Mouse (Mus musculus): ENCODE measurements around the gene Ecm1. TPM values are rescaled to one million over a fixed set of nuclear protein-coding genes. Genes with fewer than 3 reads are reported as not detected.
A peak's percentile ranks its signal among the peaks of the same experiment; 100 is the strongest.
"Not testable (repeated sequence)": the region's sequence is repeated elsewhere in the genome, so short reads cannot be mapped to it uniquely, and the experiment has no call there.

The Ecm1 gene
- polyA plus RNA-seq, 1 experiment from 2014 or later, result 13.3 TPM

DNA sequence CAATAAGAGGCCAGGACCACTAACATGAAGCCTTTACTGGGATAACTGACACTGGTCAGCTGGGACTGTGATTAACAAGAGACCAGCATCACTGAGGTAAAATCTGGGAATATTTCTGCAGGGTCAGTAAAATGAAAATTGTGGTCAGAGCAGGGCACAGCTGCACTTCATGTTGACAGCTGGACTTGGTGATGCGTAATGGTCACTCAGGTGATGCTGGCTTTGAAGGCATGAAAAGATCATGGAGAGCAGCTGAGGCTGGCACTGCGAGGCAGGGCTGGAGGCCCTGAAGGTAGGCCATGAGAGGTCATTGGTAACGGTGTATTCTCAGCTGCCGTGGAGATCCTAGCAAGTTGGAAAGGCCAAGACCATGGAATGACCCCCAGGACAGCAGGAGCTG, 41.1 kb downstream of the Ecm1 start:
- no peak overlapping the region for H3K27ac ChIP-seq (ENCODE audit: low read depth, low read length)
- no peaks in the 10 kb centered on the region for H3K27me3 ChIP-seq (ENCODE audit: control insufficient read depth, insufficient read depth, low read length)
- ATAC-seq (ENCODE audit: low FRiP score), result no peak
- H3K4me2 ChIP-seq (replicated peaks; ENCODE audit: low read depth, low read length), result no peak overlapping the region
- H3K4me3 ChIP-seq (ENCODE audit: low read depth, low read length), result no peak overlapping the region
- no peaks in the 10 kb centered on the region for H3K9me3 ChIP-seq (ENCODE audit: control insufficient read depth, low read length)
- H3K4me1 ChIP-seq (replicated peaks; ENCODE audit: control insufficient read depth, insufficient read depth, low read length), result peaks cover 7% of the 10 kb centered on the region; the same call in 1 of the 2 replicates
- no peaks in the 10 kb centered on the region for H3K36me3 ChIP-seq (ENCODE audit: control insufficient read depth, insufficient read depth, low read length)
- 87% methylated on average over 4 of the region's 4 CpGs for WGBS
- DNase-seq (ENCODE audit: low spot score), result no peak
- H3K9ac ChIP-seq (ENCODE audit: low read depth, low read length), result no peak overlapping the region

DNA sequence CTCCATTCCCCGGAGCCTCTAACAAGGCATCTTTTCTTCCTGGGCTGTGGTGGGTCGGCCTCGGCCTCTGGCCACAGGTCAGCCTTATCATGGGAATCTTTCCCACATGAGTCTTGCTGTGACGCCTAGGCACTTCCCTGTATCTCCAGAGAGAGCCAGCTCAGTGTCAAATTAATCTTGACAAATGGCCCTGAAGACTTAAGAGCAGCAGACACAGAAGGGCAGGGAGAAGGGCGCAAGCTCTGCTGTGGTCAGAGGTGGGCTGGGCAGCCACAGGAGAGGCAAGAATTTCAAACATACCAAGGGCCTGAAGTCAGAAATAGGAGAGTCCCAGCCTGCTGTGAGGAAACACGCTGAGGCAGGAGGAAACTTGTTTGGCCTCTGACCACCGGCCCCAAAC, 43.0 kb downstream of the Ecm1 start:
- ATAC-seq (ENCODE audit: low FRiP score) (no peak), DNase-seq (ENCODE audit: low spot score) (no peak)
- 0 out of 2 replicates have a peak overlapping the region, but pooled peaks have one; percentile 45 for H3K27ac ChIP-seq (ENCODE audit: low read depth, low read length)
- 9% methylated on average over 7 of the region's 7 CpGs for WGBS
- no peaks in the 10 kb centered on the region for H3K27me3 ChIP-seq (ENCODE audit: control insufficient read depth, insufficient read depth, low read length)
- no peaks in the 10 kb centered on the region for H3K9me3 ChIP-seq (ENCODE audit: control insufficient read depth, low read length)
- no peak overlapping the region for H3K4me3 ChIP-seq (ENCODE audit: low read depth, low read length)
- H3K9ac ChIP-seq (ENCODE audit: low read depth, low read length), result no peak overlapping the region
- no peak overlapping the region for H3K4me2 ChIP-seq (replicated peaks; ENCODE audit: low read depth, low read length)
- no peaks in the 10 kb centered on the region for H3K36me3 ChIP-seq (ENCODE audit: control insufficient read depth, insufficient read depth, low read length)
- H3K4me1 ChIP-seq (replicated peaks; ENCODE audit: control insufficient read depth, insufficient read depth, low read length), result peaks cover 3% of the 10 kb centered on the region; the same call in 1 of the 2 replicates

DNA sequence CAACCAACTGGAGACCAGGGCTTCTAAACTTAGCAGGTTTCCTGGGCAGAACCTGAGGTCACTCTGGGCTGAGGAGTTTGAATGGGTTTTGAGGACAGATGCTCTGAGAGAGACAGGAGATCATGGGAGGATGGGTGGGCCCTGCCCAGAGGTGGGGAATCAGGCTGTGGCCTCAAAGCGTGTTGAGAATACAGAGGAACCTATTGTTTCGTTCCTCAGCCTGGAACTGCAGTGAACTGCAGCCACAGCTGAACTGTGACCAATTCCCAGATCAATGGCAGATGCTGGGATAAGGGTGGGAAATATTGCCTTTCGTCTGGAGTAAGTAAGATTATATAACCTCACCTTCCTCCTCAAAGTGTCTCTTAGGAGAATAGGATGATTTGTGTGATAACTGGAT, 43.6 kb downstream of the Ecm1 start:
- Histone ChIP-seq H3K4me1 (replicated peaks; ENCODE audit: control insufficient read depth, insufficient read depth, low read length) (0 out of 2 replicates have a peak, but pooled peaks cover 3% of the 10 kb centered on the region), H3K4me3 (ENCODE audit: low read depth, low read length) (no peak overlapping the region), H3K27me3 (ENCODE audit: control insufficient read depth, insufficient read depth, low read length) (no peaks in the 10 kb centered on the region), H3K9me3 (ENCODE audit: control insufficient read depth, low read length) (no peaks in the 10 kb centered on the region), H3K27ac (ENCODE audit: low read depth, low read length) (peak overlapping the region; percentile 45; the same call in 1 of the 2 replicates), H3K4me2 (replicated peaks; ENCODE audit: low read depth, low read length) (no peak overlapping the region), H3K36me3 (ENCODE audit: control insufficient read depth, insufficient read depth, low read length) (no peaks in the 10 kb centered on the region), H3K9ac (ENCODE audit: low read depth, low read length) (no peak overlapping the region)
- peak; percentile 30 for DNase-seq (ENCODE audit: low spot score)
- 22% methylated on average over 3 of the region's 3 CpGs for WGBS
- no peak for ATAC-seq (ENCODE audit: low FRiP score)

GRCm38 (mm10) chr3:95694808-95695703, 44.3 kb downstream of the Ecm1 start:
- Histone ChIP-seq H3K27ac (ENCODE audit: low read depth, low read length) (no peak overlapping the region), H3K4me1 (replicated peaks; ENCODE audit: control insufficient read depth, insufficient read depth, low read length) (0 out of 2 replicates have a peak, but pooled peaks cover 3% of the 10 kb centered on the region), H3K9me3 (ENCODE audit: control insufficient read depth, low read length) (no peaks in the 10 kb centered on the region), H3K27me3 (ENCODE audit: control insufficient read depth, insufficient read depth, low read length) (no peaks in the 10 kb centered on the region), H3K36me3 (ENCODE audit: control insufficient read depth, insufficient read depth, low read length) (no peaks in the 10 kb centered on the region), H3K4me3 (ENCODE audit: low read depth, low read length) (no peak overlapping the region), H3K9ac (ENCODE audit: low read depth, low read length) (no peak overlapping the region), H3K4me2 (replicated peaks; ENCODE audit: low read depth, low read length) (no peak overlapping the region)
- ATAC-seq (ENCODE audit: low FRiP score) (no peak), DNase-seq (ENCODE audit: low spot score) (no peak)
- 90% methylated on average over 11 of the region's 11 CpGs for WGBS

DNA sequence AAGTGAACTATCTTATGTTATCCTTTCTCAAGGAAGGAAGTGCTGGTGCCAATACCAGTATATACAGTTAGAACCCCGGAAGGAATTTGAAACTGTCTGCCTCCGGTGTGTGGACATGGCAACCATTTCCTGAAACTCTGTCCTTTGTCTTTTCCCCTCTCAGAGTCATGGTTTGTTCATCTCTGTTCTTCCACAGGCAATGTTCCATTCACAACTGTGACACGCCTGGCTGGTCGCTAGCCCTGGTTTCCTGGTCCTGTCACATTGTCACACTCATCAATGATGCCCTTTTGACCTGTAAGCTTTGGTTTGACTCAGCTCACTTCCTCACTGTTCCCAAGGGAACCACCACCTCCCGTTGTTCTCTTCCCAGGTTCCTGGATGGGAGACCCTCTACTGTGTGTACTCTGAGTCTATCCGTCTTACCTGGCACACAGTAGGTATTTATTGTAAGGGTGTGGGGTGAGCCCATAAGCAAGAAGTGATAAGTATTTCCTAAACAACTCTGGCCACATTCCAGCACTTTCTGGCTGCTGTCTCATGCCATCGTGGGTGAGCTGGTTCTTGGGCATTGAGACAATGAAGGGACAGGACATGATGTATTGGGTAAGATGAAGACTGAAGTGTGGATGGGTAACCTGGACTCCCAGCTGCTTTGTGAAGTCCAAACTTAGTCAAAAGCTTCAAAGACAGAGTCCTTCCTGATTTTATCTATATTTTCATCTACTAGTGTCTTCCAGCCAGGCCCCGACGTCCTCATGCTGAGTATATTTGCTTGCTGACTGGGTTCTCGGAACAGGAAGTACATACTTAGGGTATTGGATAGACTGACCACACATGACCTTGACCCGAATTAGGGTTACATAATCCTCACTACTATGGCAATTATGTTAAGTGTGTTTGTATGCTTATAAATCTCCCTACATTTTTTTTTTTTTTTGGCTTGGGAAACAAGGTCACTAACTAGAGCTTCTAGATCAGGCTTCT, 45.3 kb downstream of the Ecm1 start:
- no peak overlapping the region for H3K4me2 ChIP-seq (replicated peaks; ENCODE audit: low read depth, low read length)
- H3K9ac ChIP-seq (ENCODE audit: low read depth, low read length), result no peak overlapping the region
- H3K27ac ChIP-seq (ENCODE audit: low read depth, low read length), result no peak overlapping the region
- DNase-seq (ENCODE audit: low spot score), result no peak
- no peak for ATAC-seq (ENCODE audit: low FRiP score)
- H3K4me3 ChIP-seq (ENCODE audit: low read depth, low read length), result no peak overlapping the region
- no peaks in the 10 kb centered on the region for H3K36me3 ChIP-seq (ENCODE audit: control insufficient read depth, insufficient read depth, low read length)
- 0 out of 2 replicates have a peak, but pooled peaks cover 3% of the 10 kb centered on the region for H3K4me1 ChIP-seq (replicated peaks; ENCODE audit: control insufficient read depth, insufficient read depth, low read length)
- 61% methylated on average over 11 of the region's 11 CpGs for WGBS
- H3K27me3 ChIP-seq (ENCODE audit: control insufficient read depth, insufficient read depth, low read length), result no peaks in the 10 kb centered on the region
- no peaks in the 10 kb centered on the region for H3K9me3 ChIP-seq (ENCODE audit: control insufficient read depth, low read length)

GRCm38 (mm10) chr3:95692677-95693076, 46.7 kb downstream of the Ecm1 start:
- ATAC-seq (ENCODE audit: low FRiP score), result no peak
- no peaks in the 10 kb centered on the region for H3K9me3 ChIP-seq (ENCODE audit: control insufficient read depth, low read length)

DNA sequence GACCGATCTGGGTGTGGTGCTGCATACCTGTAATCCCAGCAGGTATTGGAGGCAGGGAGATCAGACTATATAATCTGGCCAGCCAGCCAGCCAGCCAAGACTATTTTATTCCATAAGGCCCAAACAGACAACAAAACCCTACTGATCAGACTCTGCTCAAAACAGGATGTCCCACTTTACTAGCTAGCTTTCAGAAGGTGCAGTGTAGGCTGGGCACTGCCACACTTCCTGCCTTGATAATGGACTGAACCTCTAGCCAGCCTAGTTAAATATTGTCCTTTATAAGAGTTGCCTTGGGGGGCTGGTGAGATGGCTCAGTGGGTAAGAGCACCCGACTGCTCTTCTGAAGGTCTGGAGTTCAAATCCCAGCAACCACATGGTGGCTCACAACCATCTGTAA, 48.8 kb downstream of the Ecm1 start:
- not testable (repeated sequence) for H3K9ac ChIP-seq (ENCODE audit: low read depth, low read length); H3K4me3 ChIP-seq (ENCODE audit: low read depth, low read length); ATAC-seq (ENCODE audit: low FRiP score); H3K4me1 ChIP-seq (replicated peaks; ENCODE audit: control insufficient read depth, insufficient read depth, low read length); H3K27me3 ChIP-seq (ENCODE audit: control insufficient read depth, insufficient read depth, low read length); DNase-seq (ENCODE audit: low spot score); H3K9me3 ChIP-seq (ENCODE audit: control insufficient read depth, low read length); H3K27ac ChIP-seq (ENCODE audit: low read depth, low read length); H3K4me2 ChIP-seq (replicated peaks; ENCODE audit: low read depth, low read length); H3K36me3 ChIP-seq (ENCODE audit: control insufficient read depth, insufficient read depth, low read length)
- 81% methylated on average over 2 of the region's 2 CpGs for WGBS

More at GRCm38 (mm10) chr3:95692677-95693076, 46.7 kb downstream of the Ecm1 start:
- H3K36me3 ChIP-seq (ENCODE audit: control insufficient read depth, insufficient read depth, low read length), result no peaks in the 10 kb centered on the region
- H3K27me3 ChIP-seq (ENCODE audit: control insufficient read depth, insufficient read depth, low read length), result no peaks in the 10 kb centered on the region; the same call in 1 of the 2 replicates
- peaks cover 4% of the 10 kb centered on the region; the same call in 1 of the 2 replicates for H3K4me1 ChIP-seq (replicated peaks; ENCODE audit: control insufficient read depth, insufficient read depth, low read length)
- no peak overlapping the region for H3K27ac ChIP-seq (ENCODE audit: low read depth, low read length)
- no peak overlapping the region for H3K4me3 ChIP-seq (ENCODE audit: low read depth, low read length)
- H3K4me2 ChIP-seq (replicated peaks; ENCODE audit: low read depth, low read length), result no peak overlapping the region
- WGBS, result 86% methylated on average over 6 of the region's 6 CpGs
- DNase-seq (ENCODE audit: low spot score), result no peak
- H3K9ac ChIP-seq (ENCODE audit: low read depth, low read length), result no peak overlapping the region

DNA sequence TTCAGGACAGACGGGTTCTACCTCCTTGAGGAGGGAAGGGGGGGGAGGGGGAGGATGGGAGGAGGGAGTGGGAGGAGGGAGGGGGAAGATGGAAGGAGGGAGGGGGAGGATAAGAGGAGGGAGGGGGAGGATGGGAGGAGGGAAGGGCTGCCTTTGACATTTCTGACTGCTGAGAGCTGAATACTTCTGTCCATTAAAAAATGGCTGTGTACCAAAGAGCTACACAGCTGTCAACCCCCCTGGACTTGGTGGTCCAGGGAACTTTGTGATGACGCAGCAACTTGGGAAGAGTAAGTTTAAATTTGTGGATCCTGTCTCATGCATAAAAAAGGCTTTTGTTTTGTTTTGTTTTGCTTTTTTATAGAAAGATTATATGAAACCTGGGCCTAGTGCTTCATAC, 49.4 kb downstream of the Ecm1 start:
- Histone ChIP-seq H3K9ac (ENCODE audit: low read depth, low read length) (no peak overlapping the region), H3K9me3 (ENCODE audit: control insufficient read depth, low read length) (no peaks in the 10 kb centered on the region), H3K4me3 (ENCODE audit: low read depth, low read length) (no peak overlapping the region), H3K36me3 (ENCODE audit: control insufficient read depth, insufficient read depth, low read length) (no peaks in the 10 kb centered on the region), H3K27me3 (ENCODE audit: control insufficient read depth, insufficient read depth, low read length) (peaks cover 4% of the 10 kb centered on the region), H3K4me1 (replicated peaks; ENCODE audit: control insufficient read depth, insufficient read depth, low read length) (peaks cover 7% of the 10 kb centered on the region), H3K27ac (ENCODE audit: low read depth, low read length) (no peak overlapping the region), H3K4me2 (replicated peaks; ENCODE audit: low read depth, low read length) (no peak overlapping the region)
- DNase-seq (ENCODE audit: low spot score) (no peak), ATAC-seq (ENCODE audit: low FRiP score) (no peak)
- 60% methylated on average over 2 of the region's 2 CpGs for WGBS
